Mouse (Mus musculus) fibroblast of lung, adult 2 months (primary cell): ENCODE results near the gene Tnnc1.

Experiments used
- DNase-seq: peaks from one replicate; pipeline ENCODE4 v3.0.0-alpha.2; 2011; ENCODE audit warnings: low read depth

Tnnc1 gene

GRCm38 (mm10) chr14:31252091-31252490 is 44.0 kb downstream of the Tnnc1 start:
- no peak for DNase-seq

- no peak for DNase-seq
Observed at GRCm38 (mm10) chr14:31258476-31259050, 50.5 kb downstream of the Tnnc1 start.

- DNase-seq: no peak
Observed at GRCm38 (mm10) chr14:31260374-31260773, 52.3 kb downstream of the Tnnc1 start.

GRCm38 (mm10) chr14:31260932-31261331 is 52.8 kb downstream of the Tnnc1 start:
- DNase-seq: no peak
